In the genomic region with DNA sequence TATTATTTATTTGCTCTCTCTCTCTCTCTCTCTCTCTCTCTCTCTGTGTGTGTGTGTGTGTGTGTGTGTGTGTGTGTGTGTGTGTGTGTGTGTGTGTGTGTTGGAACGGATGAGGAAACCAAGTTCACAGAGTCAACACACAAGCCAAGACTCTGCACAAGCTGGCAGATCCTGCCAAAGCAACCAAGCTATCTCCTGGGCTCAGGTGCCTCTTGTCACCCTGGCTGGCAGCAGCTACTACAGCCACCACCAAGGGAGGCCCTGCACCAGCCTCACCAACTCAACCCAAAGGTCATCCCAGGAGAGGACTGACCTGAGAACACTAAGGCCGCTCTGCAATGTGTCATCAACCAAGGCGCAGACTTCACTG, we compare ENCODE assay signal across 14 mouse cellular contexts. TPM values are rescaled to one million over a fixed set of nuclear protein-coding genes. Genes with fewer than 3 reads are reported as not detected.
DNase-seq lines count a peak whose midpoint lies in the region; ATAC-seq and TF ChIP-seq lines count a peak whose summit lies in the region.
"Had no signal": no experiment of that assay in that cellular context is flagged by ENCODE, and none has a peak within 500 bp of the region (broad histone marks: within the 10 kb centered on the region; RNA-seq: fewer than 3 reads in every experiment).

No protein-coding gene starts in this region.

- no peak overlapping the region for H3K9ac ChIP-seq in kidney, embryonic 15.5 days
- H3K9ac ChIP-seq: lung, embryonic 14.5 days had no signal

- no peak overlapping the region for H3K4me2 ChIP-seq in kidney, embryonic 15.5 days
- H3K4me2 ChIP-seq: lung, embryonic 14.5 days had no signal

- peak; percentile 58 for DNase-seq in adrenal gland, postnatal 14 days
- no peak for DNase-seq in adrenal gland, adult 2 months
- DNase-seq in thymus, postnatal 0 days (ENCODE audit: low spot score), result no peak
- DNase-seq in kidney, adult 18-20 months, result no peak
- DNase-seq: cerebellum, adult 18-20 months; gastrocnemius, postnatal 14 days had no signal

- no peak overlapping the region for H3K4me3 ChIP-seq in small intestine, adult 2 months (ENCODE audit: low read depth, low read length)
- H3K4me3 ChIP-seq in kidney, embryonic 15.5 days (replicated peaks), result no peak overlapping the region
- H3K4me3 ChIP-seq: megakaryocyte, embryonic 14.5 days had no signal

- H3K9me3 ChIP-seq in kidney, embryonic 15.5 days (replicated peaks), result no peaks in the 10 kb centered on the region
- H3K9me3 ChIP-seq: G1E; megakaryocyte, embryonic 14.5 days had no signal

- ATAC-seq in CD4-positive, CD25-positive, alpha-beta regulatory T cell, adult 4 months, result peak; percentile 59
- peak; percentile 15 for ATAC-seq in inflammation-experienced regulatory T-cells, adult 6 months
- ATAC-seq in kidney, embryonic 15.5 days (replicated peaks; ENCODE audit: low FRiP score), result no peak

- no peak for TF ChIP-seq CTCF in small intestine, adult 2 months (IDR thresholded peaks at IDR 0.05; ENCODE audit: extremely low read depth, insufficient read length, insufficient replicate concordance, low read depth, low read length)

- peak; percentile 54; the same call in 1 of the 2 replicates for TF ChIP-seq POLR2A in small intestine, adult 2 months (IDR thresholded peaks at IDR 0.05; ENCODE audit: low read depth, low read length)

- WGBS in small intestine, adult 2 months, result 25% methylated on average over 3 of the region's 3 CpGs
- 79% methylated on average over 3 of the region's 3 CpGs for WGBS in kidney, embryonic 15.5 days

- peaks cover 71% of the 10 kb centered on the region for H3K36me3 ChIP-seq in small intestine, adult 2 months (ENCODE audit: control insufficient read depth, insufficient read depth, low read length)
- H3K36me3 ChIP-seq in kidney, embryonic 15.5 days, result peaks cover 40% of the 10 kb centered on the region

- H3K27me3 ChIP-seq in small intestine, adult 2 months (ENCODE audit: control insufficient read depth, insufficient read depth, low read length), result no peaks in the 10 kb centered on the region
- no peaks in the 10 kb centered on the region for H3K27me3 ChIP-seq in kidney, embryonic 15.5 days
- H3K27me3 ChIP-seq: megakaryocyte, embryonic 14.5 days had no signal

- peaks cover 47% of the 10 kb centered on the region for H3K4me1 ChIP-seq in small intestine, adult 2 months (ENCODE audit: control insufficient read depth, insufficient read depth, insufficient read length, low read length)
- 0 out of 2 replicates have a peak, but pooled peaks cover 7% of the 10 kb centered on the region for H3K4me1 ChIP-seq in kidney, embryonic 15.5 days

- H3K27ac ChIP-seq in small intestine, adult 2 months (ENCODE audit: insufficient read depth, low read depth, low read length), result peak overlapping the region; percentile 99
- H3K27ac ChIP-seq in kidney, embryonic 15.5 days, result no peak overlapping the region

RNA-seq across cellular contexts. Expression of a gene that starts 26.0 kb away (rescaled TPM):
- 53.8 and 74.2 TPM in 2 replicates for total RNA-seq in adrenal gland, postnatal 14 days (2021)
- 10 to 100 TPM; 82.2 to 88.8 TPM for total RNA-seq in adrenal gland, adult 2 months (2021)
- 59.0 and 63.6 TPM in 2 replicates for polyA plus RNA-seq in adrenal gland, adult 2 months (2012; rRNA removed)
- 100 to 1,000 TPM in 1 of 2 experiments, 10 to 100 TPM in 1; 97.4 to 167 TPM for polyA plus RNA-seq in CD4-positive, CD25-positive, alpha-beta regulatory T cell, adult 4 months (2017; shearing (Covaris generic))
- polyA plus RNA-seq in inflammation-experienced regulatory T-cells, adult 6 months (2017; shearing (Covaris generic)), result 100 to 1,000 TPM in 2 of 3 experiments, 10 to 100 TPM in 1; 64.4 to 113 (median 110) TPM
- polyA plus RNA-seq in small intestine, adult 2 months (2012; rRNA removed), result 47.9 and 122 TPM in 2 replicates
- polyA plus RNA-seq in thymus, postnatal 0 days (2015; fragmentation: Nextera tagmentation; extraction: Ambion mirVana), result 40.6 and 40.8 TPM in 2 replicates
- 16.8 and 20.7 TPM in 2 replicates for polyA plus RNA-seq in kidney, embryonic 15.5 days (2015; fragmentation: Nextera tagmentation; extraction: Ambion mirVana)

RNA-seq across cellular contexts. Expression of a gene that starts 34.5 kb away (rescaled TPM):
- total RNA-seq in adrenal gland, postnatal 14 days (2021), result 308 and 532 TPM in 2 replicates
- 100 to 1,000 TPM; 580 to 729 TPM for total RNA-seq in adrenal gland, adult 2 months (2021)
- 256 and 331 TPM in 2 replicates for polyA plus RNA-seq in adrenal gland, adult 2 months (2012; rRNA removed)
- 1 to 10 TPM; 1.2 to 1.3 TPM for polyA plus RNA-seq in CD4-positive, CD25-positive, alpha-beta regulatory T cell, adult 4 months (2017; shearing (Covaris generic))
- polyA plus RNA-seq in inflammation-experienced regulatory T-cells, adult 6 months (2017; shearing (Covaris generic)), result 1 to 10 TPM in 1 of 3 experiments, under 1 TPM in 2; 0.67 to 1.6 (median 0.85) TPM
- polyA plus RNA-seq in small intestine, adult 2 months (2012; rRNA removed), result 52.2 and 90.3 TPM in 2 replicates
- polyA plus RNA-seq in thymus, postnatal 0 days (2015; fragmentation: Nextera tagmentation; extraction: Ambion mirVana), result 17.0 and 20.4 TPM in 2 replicates
- polyA plus RNA-seq in kidney, embryonic 15.5 days (2015; fragmentation: Nextera tagmentation; extraction: Ambion mirVana), result 156 and 157 TPM in 2 replicates
- total RNA-seq: G1E; monocyte, adult 5-6 weeks had no signal
- polyA plus RNA-seq: G1E had no signal
